Mouse (Mus musculus): ENCODE data around the gene Angel2.

- no peak for TF ChIP-seq EP300 (IDR thresholded peaks at IDR 0.05; ENCODE audit: low read depth)
- no peak for TF ChIP-seq CTCF (IDR thresholded peaks at IDR 0.05; ENCODE audit: low read depth)
Observed at GRCm38 (mm10) chr1:190979100-190979563, 54.2 kb downstream of the Angel2 start, which contains the start of gene Vash2.
